Mouse (Mus musculus) forebrain, embryonic 11.5 days (tissue): ENCODE data around the gene Car14. TPM values are rescaled to one million over a fixed set of nuclear protein-coding genes. Genes with fewer than 3 reads are reported as not detected.

Experiments
- ATAC-seq: fragments of 200-750 bp; cut with Nextera tagmentation; replicated peaks from 2 replicates; pipeline ENCODE4 v1.8.0; 2017; ENCODE audit warnings: moderate TSS enrichment; ENCODE audit not compliant: low FRiP score
- DNase-seq: peaks from one replicate; pipeline ENCODE4 v3.0.0-alpha.2; 2017; ENCODE audit warnings: low spot score
- H3K27ac ChIP-seq: fragments of 300-500 bp; sonication (generic); 2 replicates; pipeline ENCODE4 v1.5.1; 2014; ENCODE audit warnings: low read depth, low read length
- H3K27me3 ChIP-seq: fragments of 300-500 bp; sonication (generic); 2 replicates; pipeline ENCODE4 v1.6.1; 2014; ENCODE audit warnings: mild to moderate bottlenecking, low read length, mixed read lengths; ENCODE audit not compliant: control insufficient read depth, insufficient read depth
- H3K36me3 ChIP-seq: fragments of 300-500 bp; sonication (generic); 2 replicates; pipeline ENCODE4 v1.6.1; 2014; ENCODE audit warnings: mild to moderate bottlenecking, low read length, moderate library complexity, mixed read lengths; ENCODE audit not compliant: control insufficient read depth, insufficient read depth
- H3K4me1 ChIP-seq: fragments of 300-500 bp; sonication (generic); replicated peaks from 2 replicates; pipeline ENCODE4 v1.6.1; 2014; ENCODE audit warnings: low read length, mixed read lengths; ENCODE audit not compliant: control insufficient read depth, insufficient read depth
- H3K4me2 ChIP-seq: fragments of 300-500 bp; sonication (generic); 2 replicates; pipeline ENCODE4 v1.6.1; 2014; ENCODE audit warnings: low read depth, mild to moderate bottlenecking, low read length, moderate library complexity, mixed read lengths; ENCODE audit not compliant: severe bottlenecking
- H3K4me3 ChIP-seq: fragments of 300-500 bp; sonication (generic); 2 replicates; pipeline ENCODE4 v1.5.1; 2014; ENCODE audit warnings: low read depth, low read length
- H3K9ac ChIP-seq: fragments of 300-500 bp; sonication (generic); 2 replicates; pipeline ENCODE4 v1.6.1; 2014; ENCODE audit warnings: low read length
- H3K9me3 ChIP-seq: fragments of 300-500 bp; sonication (generic); 2 replicates; pipeline ENCODE4 v1.6.1; 2016; ENCODE audit warnings: low read length, mixed read lengths; ENCODE audit not compliant: control insufficient read depth
- WGBS: fragments of 180-500 bp; shearing (Covaris S2); extraction: QIAGEN DNeasy Blood & Tissue Kit; methylation state at CpG from one replicate; pipeline ENCODE4 v1.1.7; 2014; 5-methylcytosine and 5-hydroxymethylcytosine counted together
- polyA plus RNA-seq: library from polyadenylated mRNA; unstranded; fragments of >200 nt; fragmentation: Nextera tagmentation; extraction: Ambion mirVana; gene quantifications from 2 replicates; pipeline ENCODE4 v1.2.1, GENCODE M21; 2014

Gene Car14
- polyA plus RNA-seq, 1 experiment from 2014 or later, result 49.4 TPM

DNA sequence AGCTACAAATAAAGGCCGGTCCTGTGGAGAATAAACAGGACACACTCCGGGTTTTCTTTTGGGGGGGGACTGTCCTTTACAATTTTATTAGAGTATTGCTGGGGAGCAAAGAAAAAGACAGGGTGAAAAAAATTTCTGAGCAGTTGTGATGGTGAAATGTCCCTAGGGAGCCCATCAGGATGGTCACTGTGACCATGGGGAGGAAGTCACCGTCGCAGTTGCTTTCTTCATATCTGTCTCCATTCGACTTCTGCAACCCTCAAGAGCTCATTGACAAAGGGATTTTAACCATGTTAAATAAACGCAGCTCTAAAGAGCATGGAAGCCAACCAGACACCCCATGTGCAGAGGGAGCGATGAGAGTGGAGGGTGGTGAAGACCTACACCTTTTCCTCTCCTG is 12.3 kb upstream of the Car14 start:
- H3K36me3 ChIP-seq, result no peaks in the 10 kb centered on the region
- DNase-seq, result no peak
- no peak for ATAC-seq
- no peak overlapping the region for H3K9ac ChIP-seq
- 76% methylated on average over 7 of the region's 7 CpGs for WGBS
- H3K4me1 ChIP-seq, result no peaks in the 10 kb centered on the region
- H3K4me3 ChIP-seq, result no peak overlapping the region
- H3K27me3 ChIP-seq, result no peaks in the 10 kb centered on the region
- H3K9me3 ChIP-seq, result no peaks in the 10 kb centered on the region
- H3K27ac ChIP-seq, result no peak overlapping the region
- no peak overlapping the region for H3K4me2 ChIP-seq

DNA sequence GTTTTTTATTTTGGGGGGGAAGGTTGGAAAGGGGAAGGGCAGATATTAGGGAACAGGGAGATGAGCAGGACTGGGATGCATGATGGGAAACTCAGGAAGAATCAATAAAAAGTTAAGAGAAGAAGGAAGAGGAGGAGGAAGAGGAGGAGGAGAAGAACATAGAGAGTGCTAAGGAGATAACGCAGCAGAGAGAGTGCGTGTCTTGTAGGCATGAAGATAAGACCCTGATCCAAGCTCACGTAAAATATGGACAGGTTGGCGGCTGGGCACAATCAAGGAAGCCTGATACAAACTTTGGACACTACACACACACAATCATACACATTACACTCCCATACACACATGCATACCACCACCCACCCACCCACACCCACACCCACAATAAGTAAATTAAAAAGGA is 10.2 kb upstream of the Car14 start:
- no peaks in the 10 kb centered on the region for H3K27me3 ChIP-seq
- no peaks in the 10 kb centered on the region for H3K9me3 ChIP-seq
- no peaks in the 10 kb centered on the region for H3K36me3 ChIP-seq
- H3K9ac ChIP-seq, result no peak overlapping the region
- WGBS, result 90% methylated on average over 4 of the region's 4 CpGs
- H3K27ac ChIP-seq, result no peak overlapping the region
- DNase-seq (no peak), ATAC-seq (no peak)
- no peak overlapping the region for H3K4me2 ChIP-seq
- no peak overlapping the region for H3K4me3 ChIP-seq
- no peaks in the 10 kb centered on the region for H3K4me1 ChIP-seq

DNA sequence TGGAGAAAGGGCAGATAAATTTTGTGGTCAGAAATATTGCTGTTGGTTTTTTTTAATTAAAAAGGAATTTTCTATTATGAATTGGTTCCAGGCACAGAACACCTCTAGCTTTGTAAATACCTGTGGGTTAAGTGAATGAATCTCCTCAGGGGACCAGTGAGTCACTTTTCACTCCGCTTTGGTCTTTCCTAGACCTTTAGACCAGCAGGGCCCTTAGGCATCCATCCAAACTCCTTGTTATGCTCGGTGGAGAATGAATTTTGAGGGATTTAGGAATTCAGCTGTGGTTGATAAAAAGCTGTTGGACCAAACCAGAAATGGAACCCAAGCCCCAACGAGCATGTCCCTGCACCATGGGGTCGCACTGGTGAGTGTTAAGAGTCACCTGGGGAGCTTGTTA is 3.1 kb upstream of the Car14 start:
- ATAC-seq (no peak), DNase-seq (no peak)
- Histone ChIP-seq H3K4me3 (no peak overlapping the region), H3K4me1 (peaks cover 19% of the 10 kb centered on the region), H3K27me3 (no peaks in the 10 kb centered on the region; the same call in 1 of the 2 replicates), H3K4me2 (no peak overlapping the region), H3K9me3 (no peaks in the 10 kb centered on the region), H3K36me3 (no peaks in the 10 kb centered on the region), H3K27ac (no peak overlapping the region), H3K9ac (no peak overlapping the region)
- WGBS, result 36% methylated on average over 4 of the region's 4 CpGs

DNA sequence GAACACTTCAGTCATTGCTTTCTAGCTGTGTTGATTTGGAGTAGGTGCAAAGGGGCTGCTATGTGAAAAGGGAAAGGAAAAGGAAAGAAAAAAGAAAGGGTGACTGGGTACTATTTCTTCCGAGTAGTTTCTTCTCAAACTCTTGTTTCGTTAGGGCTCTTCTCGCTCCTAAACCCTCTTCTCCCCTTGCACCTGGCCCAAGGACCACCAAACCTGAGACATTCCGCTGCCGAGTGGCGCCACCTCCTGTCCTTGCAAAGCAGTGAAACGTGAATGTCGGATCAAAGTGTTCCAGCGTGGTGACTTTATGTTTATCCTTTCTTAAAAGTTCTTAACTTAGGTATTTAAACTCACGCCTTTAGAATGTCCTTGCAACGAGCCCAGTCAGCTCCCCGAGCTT is 2.4 kb upstream of the Car14 start:
- Histone ChIP-seq H3K9me3 (no peaks in the 10 kb centered on the region), H3K36me3 (no peaks in the 10 kb centered on the region), H3K9ac (no peak overlapping the region; the same call in 1 of the 2 replicates), H3K4me3 (peak overlapping the region; percentile 4; the same call in 1 of the 2 replicates), H3K4me1 (peaks cover 21% of the 10 kb centered on the region), H3K27ac (no peak overlapping the region), H3K27me3 (no peaks in the 10 kb centered on the region; the same call in 1 of the 2 replicates), H3K4me2 (peak overlapping the region; percentile 45)
- WGBS, result 1% methylated on average over 12 of the region's 12 CpGs
- ATAC-seq (no peak), DNase-seq (peak; percentile 80)

DNA sequence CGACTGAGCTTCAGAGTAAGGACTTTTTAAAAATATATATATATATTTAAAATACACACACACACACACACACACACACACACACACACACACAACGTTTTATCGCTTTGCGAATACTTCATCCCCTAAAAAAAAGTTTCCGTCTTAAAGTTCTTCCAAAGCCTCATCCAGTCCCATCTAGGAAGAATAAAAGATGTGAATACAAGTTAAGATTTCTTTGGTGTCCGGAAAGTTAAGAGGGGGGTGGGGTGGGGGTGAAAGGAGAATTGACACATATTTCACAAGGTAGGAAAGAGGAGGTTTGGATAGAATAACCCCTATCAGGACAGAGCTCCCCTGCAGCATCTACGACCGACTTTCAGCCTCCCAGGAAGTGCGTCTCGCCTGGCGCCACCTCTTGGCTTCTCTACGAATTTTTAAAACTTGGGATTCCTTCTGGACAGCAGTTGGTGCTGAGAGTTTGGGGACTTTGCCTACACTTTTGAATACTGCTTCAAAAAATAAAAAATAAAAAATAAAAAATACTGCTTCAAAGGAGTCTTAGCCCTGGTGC is 1.5 kb upstream of the Car14 start:
- peak; percentile 76 for DNase-seq
- ATAC-seq, result 0 out of 2 replicates have a peak, but pooled peaks have one; percentile 22
- peak overlapping the region; percentile 33; the same call in 1 of the 2 replicates for H3K4me3 ChIP-seq
- H3K27ac ChIP-seq, result no peak overlapping the region
- no peaks in the 10 kb centered on the region; the same call in 1 of the 2 replicates for H3K27me3 ChIP-seq
- peak overlapping the region; percentile 68; the same call in 1 of the 2 replicates for H3K9ac ChIP-seq
- no peaks in the 10 kb centered on the region for H3K36me3 ChIP-seq
- H3K4me1 ChIP-seq, result peaks cover 21% of the 10 kb centered on the region
- WGBS, result 2% methylated on average over 12 of the region's 12 CpGs
- H3K9me3 ChIP-seq, result no peaks in the 10 kb centered on the region
- peak overlapping the region; percentile 78 for H3K4me2 ChIP-seq

DNA sequence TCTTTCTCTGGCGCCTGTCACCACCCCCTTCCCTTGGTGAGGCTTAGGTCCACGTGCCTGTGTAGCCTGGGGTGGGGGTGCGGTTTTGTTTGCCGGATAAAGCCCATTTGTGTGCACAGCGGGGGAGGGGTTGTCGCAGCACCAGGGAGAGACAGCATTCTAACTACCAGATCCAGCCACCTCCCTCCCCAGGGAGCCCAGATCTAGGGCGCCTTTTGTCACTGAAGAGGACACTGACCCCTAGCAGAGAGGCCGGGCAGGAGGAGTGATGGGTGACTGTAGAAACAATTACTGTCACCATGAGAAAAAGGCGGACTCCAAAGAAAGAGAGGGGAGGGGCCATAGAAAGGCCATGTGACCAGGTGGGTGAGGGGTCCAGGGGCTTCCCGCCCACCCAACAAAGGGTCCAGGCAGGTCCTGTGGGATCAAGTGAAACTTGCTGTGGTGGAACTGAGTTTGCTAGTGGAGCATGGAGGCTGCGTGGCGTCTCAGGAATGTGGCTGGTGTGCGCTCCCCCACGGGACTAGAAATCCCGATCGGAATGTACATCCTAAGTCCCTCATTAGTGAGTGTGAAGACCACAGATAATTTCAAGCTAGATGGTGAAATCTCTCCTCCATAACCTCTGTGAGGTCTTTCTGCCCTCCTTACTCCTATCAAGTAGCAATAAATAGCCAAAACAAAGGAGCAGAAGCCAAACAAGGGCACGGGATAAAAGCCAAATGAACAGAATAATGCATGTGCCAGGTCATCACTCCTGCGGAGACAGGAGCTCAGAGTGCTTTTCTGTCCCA is 852 bp upstream of the Car14 start:
- DNase-seq, result peak; percentile 85
- H3K36me3 ChIP-seq, result no peaks in the 10 kb centered on the region
- ATAC-seq, result peak; percentile 73
- peak overlapping the region; percentile 68 for H3K9ac ChIP-seq
- peak overlapping the region; percentile 33 for H3K4me3 ChIP-seq
- peak overlapping the region; percentile 59; the same call in 1 of the 2 replicates for H3K27ac ChIP-seq
- H3K27me3 ChIP-seq, result no peaks in the 10 kb centered on the region; the same call in 1 of the 2 replicates
- H3K9me3 ChIP-seq, result no peaks in the 10 kb centered on the region
- H3K4me2 ChIP-seq, result peak overlapping the region; percentile 78
- H3K4me1 ChIP-seq, result peaks cover 21% of the 10 kb centered on the region
- whole genome bisulfite sequencing, result under 1% methylated on average over 18 of the region's 18 CpGs

DNA sequence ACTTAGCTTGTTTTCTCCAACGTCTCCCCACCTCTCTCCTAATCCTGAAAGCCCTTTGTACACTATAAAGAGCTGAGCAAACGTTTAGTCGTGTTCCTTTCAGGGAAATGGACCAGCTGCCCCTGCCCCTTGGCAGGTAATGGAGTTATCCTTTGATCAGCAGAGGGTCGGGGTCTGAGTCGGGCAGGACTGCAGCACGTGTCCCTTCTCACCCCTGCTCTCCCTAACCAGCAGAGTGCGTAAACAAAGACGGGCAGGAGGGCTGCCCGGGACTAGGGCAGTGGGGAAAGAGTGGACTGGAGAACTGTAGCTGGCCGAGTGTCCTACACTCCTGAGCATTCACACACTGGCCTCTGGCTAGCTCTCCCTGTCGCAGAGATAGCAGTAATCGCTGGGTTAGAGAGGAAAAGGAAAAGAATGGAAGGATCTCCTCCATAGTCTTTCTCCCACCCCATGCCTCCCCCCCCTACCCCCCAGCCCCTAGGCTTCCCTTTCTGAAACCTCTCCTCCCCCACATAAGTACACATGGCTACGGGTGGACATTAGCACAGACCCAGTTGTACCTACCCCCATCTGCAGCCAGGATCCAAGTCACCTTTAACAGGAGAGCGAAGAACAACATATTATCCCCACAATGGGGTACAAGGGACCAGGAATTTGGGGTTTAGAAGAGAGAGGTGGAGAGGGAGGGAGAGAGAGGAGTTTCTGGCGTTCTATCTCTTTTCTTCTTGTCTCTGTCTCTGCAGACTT is 563 bp downstream of the Car14 start:
- ATAC-seq (peak; percentile 29; the same call in 1 of the 2 replicates), DNase-seq (peak; percentile 65)
- peak overlapping the region; percentile 78 for H3K4me2 ChIP-seq
- no peaks in the 10 kb centered on the region for H3K36me3 ChIP-seq
- H3K9ac ChIP-seq, result peak overlapping the region; percentile 68
- under 1% methylated on average over 15 of the region's 15 CpGs for WGBS
- H3K27me3 ChIP-seq, result no peaks in the 10 kb centered on the region; the same call in 1 of the 2 replicates
- peak overlapping the region; percentile 33 for H3K4me3 ChIP-seq
- peaks cover 21% of the 10 kb centered on the region for H3K4me1 ChIP-seq
- H3K27ac ChIP-seq, result peak overlapping the region; percentile 59; the same call in 1 of the 2 replicates
- H3K9me3 ChIP-seq, result no peaks in the 10 kb centered on the region

DNA sequence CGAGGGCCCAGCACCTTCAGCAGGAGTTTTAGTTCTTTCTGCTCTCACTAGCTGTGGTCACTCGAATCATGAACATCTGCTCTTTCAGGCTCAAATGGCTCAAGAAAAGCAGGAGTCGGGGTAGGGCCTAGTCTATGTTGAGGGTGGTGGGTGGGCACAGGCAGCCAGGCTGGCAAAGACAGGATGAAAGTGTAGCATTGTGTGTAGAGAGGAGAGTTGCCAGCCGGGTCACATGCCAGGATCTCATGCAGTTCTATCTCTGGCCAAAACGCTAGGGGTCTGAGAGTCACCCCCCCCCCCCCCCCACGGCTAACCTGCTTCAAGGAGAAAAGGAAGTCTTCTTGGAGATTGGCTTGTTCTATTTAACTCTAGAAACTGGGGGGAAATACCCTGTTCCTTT is 1.8 kb downstream of the Car14 start:
- 42% methylated on average over 5 of the region's 6 CpGs for WGBS
- Histone ChIP-seq H3K27ac (no peak overlapping the region), H3K4me2 (peak overlapping the region; percentile 28), H3K4me1 (peaks cover 21% of the 10 kb centered on the region), H3K9me3 (no peaks in the 10 kb centered on the region), H3K27me3 (no peaks in the 10 kb centered on the region; the same call in 1 of the 2 replicates), H3K9ac (no peak overlapping the region; the same call in 1 of the 2 replicates), H3K36me3 (no peaks in the 10 kb centered on the region), H3K4me3 (peak overlapping the region; percentile 7; the same call in 1 of the 2 replicates)
- DNase-seq (no peak), ATAC-seq (no peak)
